Mouse (Mus musculus): Measurements from ENCODE around the gene Lmbr1l. TPM values are rescaled to one million over a fixed set of nuclear protein-coding genes. Genes with fewer than 3 reads are reported as not detected.

The Lmbr1l gene
- polyA plus RNA-seq, 1 experiment from 2014 or later = 9.4 TPM

GRCm38 (mm10) chr15:98897495-98897894 lies 20.5 kb downstream of the Lmbr1l start:
- WGBS = 2% methylated on average over 10 of the region's 10 CpGs
- no peaks in the 10 kb centered on the region for H3K9me3 ChIP-seq (ENCODE audit: control insufficient read depth, low read length)
- ATAC-seq (replicated peaks; ENCODE audit: low FRiP score) (no peak), DNase-seq (ENCODE audit: low spot score) (no peak)
- H3K27ac ChIP-seq (ENCODE audit: low read depth, low read length) = no peak overlapping the region
- H3K4me1 ChIP-seq (replicated peaks; ENCODE audit: control insufficient read depth, insufficient read depth, low read length) = peaks cover 37% of the 10 kb centered on the region
- H3K27me3 ChIP-seq (ENCODE audit: control insufficient read depth, insufficient read depth, low read length) = peaks cover 70% of the 10 kb centered on the region
- H3K4me2 ChIP-seq (ENCODE audit: low read depth, low read length, severe bottlenecking) = 0 out of 2 replicates have a peak overlapping the region, but pooled peaks have one; percentile 5
- H3K4me3 ChIP-seq (ENCODE audit: low read depth, low read length) = peak overlapping the region; percentile 16; the same call in 1 of the 2 replicates
- H3K9ac ChIP-seq (ENCODE audit: low read length) = 0 out of 2 replicates have a peak overlapping the region, but pooled peaks have one; percentile 17
- H3K36me3 ChIP-seq (ENCODE audit: control insufficient read depth, insufficient read depth, low read length) = no peaks in the 10 kb centered on the region

DNA sequence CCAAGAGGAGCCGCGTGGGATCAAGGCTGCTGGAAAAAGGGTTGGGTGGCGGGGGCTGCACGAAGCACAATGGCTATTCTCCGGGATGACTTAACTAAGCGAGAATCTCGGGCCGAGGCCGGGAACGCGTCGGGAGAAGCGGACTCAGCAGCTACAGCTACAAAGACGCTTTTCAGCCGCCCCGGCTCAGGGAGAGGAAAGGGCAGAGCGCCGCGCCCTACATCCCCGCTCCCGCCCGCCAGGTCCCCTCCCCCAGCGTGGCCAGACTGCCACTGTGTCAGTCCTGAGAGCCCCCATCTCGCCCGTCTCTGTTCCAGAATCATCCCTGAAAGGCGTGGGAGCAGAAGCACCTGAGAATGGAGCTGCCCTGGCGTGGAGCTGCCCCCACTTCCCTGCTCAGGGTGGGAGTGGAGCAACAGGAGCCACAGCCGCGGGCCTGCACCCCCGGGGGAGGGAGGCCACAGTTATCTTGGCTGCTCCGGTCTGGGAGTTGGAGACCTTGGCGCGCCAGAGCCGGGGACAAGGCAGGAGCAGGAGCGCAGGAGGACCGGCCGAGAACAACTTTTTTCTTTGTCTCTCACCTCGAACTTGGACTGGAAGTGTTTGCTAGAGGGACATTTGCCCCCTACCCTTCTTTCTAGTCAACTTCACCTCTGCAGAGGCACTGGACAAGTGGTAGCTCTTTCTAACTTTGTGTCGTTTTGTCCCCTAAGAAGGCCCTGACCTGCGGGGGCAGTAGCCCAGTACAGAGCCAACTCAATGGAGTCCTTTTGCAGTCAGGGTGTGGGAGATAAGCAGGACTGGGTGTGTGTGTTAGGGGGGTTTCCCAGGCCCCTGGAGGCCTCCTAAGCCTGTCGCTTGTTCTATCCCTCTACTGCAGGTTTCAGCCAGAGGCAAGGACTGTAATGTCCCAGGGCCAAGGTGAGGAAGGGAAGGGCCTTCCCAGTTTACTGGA lies 22.1 kb downstream of the Lmbr1l start:
- DNase-seq (ENCODE audit: low spot score) (peak; percentile 78), ATAC-seq (replicated peaks; ENCODE audit: low FRiP score) (peak; percentile 29; the same call in 1 of the 2 replicates)
- peak overlapping the region; percentile 46 for H3K4me2 ChIP-seq (ENCODE audit: low read depth, low read length, severe bottlenecking)
- peaks cover 85% of the 10 kb centered on the region for H3K27me3 ChIP-seq (ENCODE audit: control insufficient read depth, insufficient read depth, low read length)
- H3K4me3 ChIP-seq (ENCODE audit: low read depth, low read length) = peak overlapping the region; percentile 27
- H3K9me3 ChIP-seq (ENCODE audit: control insufficient read depth, low read length) = no peaks in the 10 kb centered on the region
- no peak overlapping the region for H3K27ac ChIP-seq (ENCODE audit: low read depth, low read length)
- H3K9ac ChIP-seq (ENCODE audit: low read length) = peak overlapping the region; percentile 56
- peaks cover 37% of the 10 kb centered on the region for H3K4me1 ChIP-seq (replicated peaks; ENCODE audit: control insufficient read depth, insufficient read depth, low read length)
- no peaks in the 10 kb centered on the region for H3K36me3 ChIP-seq (ENCODE audit: control insufficient read depth, insufficient read depth, low read length)
- under 1% methylated on average over 40 of the region's 41 CpGs for WGBS

- Histone ChIP-seq H3K4me1 (replicated peaks; ENCODE audit: control insufficient read depth, insufficient read depth, low read length) (peaks cover 37% of the 10 kb centered on the region), H3K9ac (ENCODE audit: low read length) (peak overlapping the region; percentile 56)
- no peak for ATAC-seq (replicated peaks; ENCODE audit: low FRiP score)
Observed at GRCm38 (mm10) chr15:98894746-98895634, 23.0 kb downstream of the Lmbr1l start.

GRCm38 (mm10) chr15:98893940-98894745 lies 23.9 kb downstream of the Lmbr1l start, which contains the start of gene Rhebl1:
Rhebl1 (minus strand) TSS chr15:98894540.
- Histone ChIP-seq H3K4me1 (replicated peaks; ENCODE audit: control insufficient read depth, insufficient read depth, low read length) (peaks cover 37% of the 10 kb centered on the region), H3K9ac (ENCODE audit: low read length) (peak within 1 kb of the TSS; percentile 56), H3K27ac (ENCODE audit: low read depth, low read length) (no peak within 1 kb of the TSS), H3K4me2 (ENCODE audit: low read depth, low read length, severe bottlenecking) (peak within 1 kb of the TSS; percentile 78), H3K27me3 (ENCODE audit: control insufficient read depth, insufficient read depth, low read length) (peaks cover 82% of the 10 kb centered on the region), H3K36me3 (ENCODE audit: control insufficient read depth, insufficient read depth, low read length) (no peaks in the 10 kb centered on the region), H3K9me3 (ENCODE audit: control insufficient read depth, low read length) (no peaks in the 10 kb centered on the region), H3K4me3 (ENCODE audit: low read depth, low read length) (peak within 1 kb of the TSS; percentile 42)
- DNase-seq (ENCODE audit: low spot score) (peak; percentile 73), ATAC-seq (replicated peaks; ENCODE audit: low FRiP score) (no peak)
- WGBS = under 1% methylated on average over 77 of the region's 77 CpGs

More at GRCm38 (mm10) chr15:98894746-98895634, 23.0 kb downstream of the Lmbr1l start:
- DNase-seq (ENCODE audit: low spot score) = no peak
- H3K9me3 ChIP-seq (ENCODE audit: control insufficient read depth, low read length) = no peaks in the 10 kb centered on the region
- H3K4me2 ChIP-seq (ENCODE audit: low read depth, low read length, severe bottlenecking) = peak overlapping the region; percentile 78
- 3% methylated on average over 38 of the region's 38 CpGs for WGBS
- H3K27ac ChIP-seq (ENCODE audit: low read depth, low read length) = no peak overlapping the region
- H3K36me3 ChIP-seq (ENCODE audit: control insufficient read depth, insufficient read depth, low read length) = no peaks in the 10 kb centered on the region
- peak overlapping the region; percentile 42 for H3K4me3 ChIP-seq (ENCODE audit: low read depth, low read length)
- H3K27me3 ChIP-seq (ENCODE audit: control insufficient read depth, insufficient read depth, low read length) = peaks cover 86% of the 10 kb centered on the region

GRCm38 (mm10) chr15:98893036-98893435 lies 25.0 kb downstream of the Lmbr1l start:
- WGBS = 40% methylated on average over 4 of the region's 4 CpGs
- H3K27ac ChIP-seq (ENCODE audit: low read depth, low read length) = no peak overlapping the region
- no peaks in the 10 kb centered on the region for H3K9me3 ChIP-seq (ENCODE audit: control insufficient read depth, low read length)
- ATAC-seq (replicated peaks; ENCODE audit: low FRiP score) (no peak), DNase-seq (ENCODE audit: low spot score) (no peak)
- H3K4me1 ChIP-seq (replicated peaks; ENCODE audit: control insufficient read depth, insufficient read depth, low read length) = peaks cover 31% of the 10 kb centered on the region
- H3K27me3 ChIP-seq (ENCODE audit: control insufficient read depth, insufficient read depth, low read length) = peaks cover 71% of the 10 kb centered on the region
- no peaks in the 10 kb centered on the region for H3K36me3 ChIP-seq (ENCODE audit: control insufficient read depth, insufficient read depth, low read length)
- H3K4me2 ChIP-seq (ENCODE audit: low read depth, low read length, severe bottlenecking) = no peak overlapping the region
- no peak overlapping the region for H3K4me3 ChIP-seq (ENCODE audit: low read depth, low read length)
- no peak overlapping the region for H3K9ac ChIP-seq (ENCODE audit: low read length)

- peaks cover 24% of the 10 kb centered on the region for H3K4me1 ChIP-seq (replicated peaks; ENCODE audit: control insufficient read depth, insufficient read depth, low read length)
- ATAC-seq (replicated peaks; ENCODE audit: low FRiP score) (peak; percentile 61; the same call in 1 of the 2 replicates), DNase-seq (ENCODE audit: low spot score) (peak; percentile 68)
- no peak overlapping the region for H3K9ac ChIP-seq (ENCODE audit: low read length)
- no peaks in the 10 kb centered on the region for H3K9me3 ChIP-seq (ENCODE audit: control insufficient read depth, low read length)
- no peak overlapping the region for H3K4me3 ChIP-seq (ENCODE audit: low read depth, low read length)
- peaks cover 61% of the 10 kb centered on the region for H3K27me3 ChIP-seq (ENCODE audit: control insufficient read depth, insufficient read depth, low read length)
- no peak overlapping the region for H3K27ac ChIP-seq (ENCODE audit: low read depth, low read length)
- H3K4me2 ChIP-seq (ENCODE audit: low read depth, low read length, severe bottlenecking) = no peak overlapping the region
- no peaks in the 10 kb centered on the region for H3K36me3 ChIP-seq (ENCODE audit: control insufficient read depth, insufficient read depth, low read length)
- WGBS = 48% methylated on average over 6 of the region's 6 CpGs
Observed at GRCm38 (mm10) chr15:98891907-98892606, 26.0 kb downstream of the Lmbr1l start.

GRCm38 (mm10) chr15:98891198-98891742 lies 26.8 kb downstream of the Lmbr1l start:
- peaks cover 22% of the 10 kb centered on the region for H3K4me1 ChIP-seq (replicated peaks; ENCODE audit: control insufficient read depth, insufficient read depth, low read length)
- H3K9ac ChIP-seq (ENCODE audit: low read length) = no peak overlapping the region
- no peak for DNase-seq (ENCODE audit: low spot score)
- H3K27me3 ChIP-seq (ENCODE audit: control insufficient read depth, insufficient read depth, low read length) = peaks cover 53% of the 10 kb centered on the region
- H3K9me3 ChIP-seq (ENCODE audit: control insufficient read depth, low read length) = no peaks in the 10 kb centered on the region
- ATAC-seq (replicated peaks; ENCODE audit: low FRiP score) = no peak
- 12% methylated on average over 19 of the region's 19 CpGs for WGBS
- H3K4me3 ChIP-seq (ENCODE audit: low read depth, low read length) = 0 out of 2 replicates have a peak overlapping the region, but pooled peaks have one; percentile 1
- no peak overlapping the region for H3K4me2 ChIP-seq (ENCODE audit: low read depth, low read length, severe bottlenecking)
- no peaks in the 10 kb centered on the region for H3K36me3 ChIP-seq (ENCODE audit: control insufficient read depth, insufficient read depth, low read length)
- H3K27ac ChIP-seq (ENCODE audit: low read depth, low read length) = no peak overlapping the region
